Mouse (Mus musculus) G1E (cell line): ENCODE measurements around the gene Ccdc194.

ENCODE experiments used
- CTCF ChIP-seq: IDR thresholded peaks from 2 replicates; pipeline ENCODE4 v1.5.1; 2012; ENCODE audit warnings: low read depth, low read length, inconsistent platforms, mixed read lengths
- TAL1 ChIP-seq: conservative IDR thresholded peaks from 2 replicates; pipeline ENCODE4 v1.6.1; 2012; ENCODE audit warnings: low read depth, low read length, inconsistent platforms, mixed read lengths

DNA sequence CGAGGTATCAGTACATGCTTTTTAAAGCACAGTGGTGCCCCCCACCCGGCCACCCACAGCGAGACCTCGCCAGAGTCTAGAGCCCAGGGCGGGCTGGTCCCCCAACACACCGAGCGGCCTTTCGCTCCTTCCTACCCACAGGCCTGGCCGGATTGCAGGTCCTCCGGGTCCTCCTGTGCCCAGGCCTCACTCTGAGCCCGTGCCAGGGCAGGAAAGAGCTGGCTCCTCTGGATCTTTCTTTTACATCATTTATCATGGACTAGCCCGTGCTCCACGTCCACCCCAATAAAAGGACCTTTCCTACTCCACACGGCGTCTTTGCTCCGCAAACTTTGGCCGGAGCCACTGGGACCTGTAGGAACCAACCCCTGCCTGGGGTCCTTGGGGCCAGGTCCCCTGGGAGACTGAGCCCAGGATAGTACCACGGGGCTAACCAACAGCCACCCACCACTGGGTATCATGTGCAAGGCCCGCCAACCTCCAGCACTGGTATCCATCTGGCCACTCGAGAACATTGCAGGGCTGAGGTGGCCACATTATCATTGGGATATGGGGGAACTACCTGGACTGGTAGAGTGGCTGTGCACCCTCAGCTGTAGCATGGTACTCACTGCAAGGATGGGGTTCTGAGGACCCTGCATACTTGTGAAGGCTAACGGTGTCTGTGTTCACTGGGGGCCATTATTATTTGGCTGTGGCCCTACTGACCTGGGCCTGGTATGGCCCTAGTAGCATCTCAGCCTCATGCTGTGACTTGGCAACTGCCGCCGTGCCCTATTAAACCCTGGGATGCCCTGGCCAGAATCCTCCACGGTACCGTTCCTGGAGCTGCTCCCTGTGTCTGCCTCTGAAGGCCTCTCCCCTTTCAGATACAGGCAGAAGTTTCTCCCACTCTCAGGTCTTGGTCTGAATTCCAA is 50.5 kb downstream of the Ccdc194 start:
- TF ChIP-seq CTCF (no peak), TAL1 (no peak)
